Mouse (Mus musculus) heart, postnatal 10 days (tissue): ENCODE results near the gene Sod1. TPM values are rescaled to one million over a fixed set of nuclear protein-coding genes. Genes with fewer than 3 reads are reported as not detected.
"Not testable (repeated sequence)": the region's sequence is repeated elsewhere in the genome, so short reads cannot be mapped to it uniquely, and the experiment has no call there.

ENCODE experiments used
- DNase-seq, 2 experiments: peaks; one replicate each; pipeline ENCODE4 v3.0.0; 2021
- intact Hi-C: fragments of 180-260 bp; cut with DNase I; formaldehyde crosslinking; loops from one replicate; pipeline ENCODE4 v1.15.1; 2025
- total RNA-seq, 2 experiments: library from RNA; stranded (reverse); gene quantifications; 2 replicates each; pipeline ENCODE4 v1.2.3; 2021

The Sod1 gene
- total RNA-seq, 2 experiments from 2014 or later, result 520 to 541 TPM

- intact Hi-C loops, result no loop called here
- DNase-seq, result no peak
These were observed 11.6 kb upstream of the Sod1 start for GRCm38 (mm10) chr16:90208996-90209395.

- intact Hi-C loops, result no loop called here
- DNase-seq, result no peak
These were observed 9.8 kb upstream of the Sod1 start for GRCm38 (mm10) chr16:90210717-90211116.

GRCm38 (mm10) chr16:90211767-90212166, 8.8 kb upstream of the Sod1 start:
- DNase-seq, result no peak
- intact Hi-C loops, result no loop called here

- no peak for DNase-seq
- intact Hi-C loops, result no loop called here
These were observed 6.8 kb upstream of the Sod1 start for GRCm38 (mm10) chr16:90213477-90214339.

GRCm38 (mm10) chr16:90214731-90215565, 5.6 kb upstream of the Sod1 start:
- intact Hi-C loops, result no loop called here
- DNase-seq, result no peak

GRCm38 (mm10) chr16:90215879-90216278, 4.7 kb upstream of the Sod1 start:
- DNase-seq, intact Hi-C loops: not testable (repeated sequence)

GRCm38 (mm10) chr16:90216414-90216813, 4.1 kb upstream of the Sod1 start:
- DNase-seq, result no peak
- intact Hi-C loops, result no loop called here

- intact Hi-C loops, result no loop called here
- DNase-seq, result no peak
These were observed 3.2 kb upstream of the Sod1 start for GRCm38 (mm10) chr16:90217356-90217755.

- DNase-seq, result no peak
- intact Hi-C loops, result no loop called here
These were observed 2.6 kb upstream of the Sod1 start for GRCm38 (mm10) chr16:90217926-90218325.

GRCm38 (mm10) chr16:90219445-90219844, 1.1 kb upstream of the Sod1 start:
- DNase-seq, intact Hi-C loops: not testable (repeated sequence)

- intact Hi-C loops, result loop anchor here (1.0 to 5.0 kb wide), 2 partner anchors 24 to 61 kb away; partner anchors contain the start of gene Scaf4
- DNase-seq, result peak; percentile 64 to 68
These were observed 408 bp downstream of the Sod1 start for GRCm38 (mm10) chr16:90220892-90221431.

GRCm38 (mm10) chr16:90221441-90222070, 1.0 kb downstream of the Sod1 start:
- peak in 1 of 2 experiments; percentile 30 for DNase-seq
- intact Hi-C loops, result loop anchor here (5.0 kb wide), 1 partner anchor 61 kb away; the partner anchor contains the start of gene Scaf4

- intact Hi-C loops, result no loop called here
- DNase-seq, result no peak
These were observed 9.3 kb downstream of the Sod1 start for GRCm38 (mm10) chr16:90229897-90230296.

GRCm38 (mm10) chr16:90231302-90231701, 10.7 kb downstream of the Sod1 start:
- intact Hi-C loops, result no loop called here
- no peak for DNase-seq

GRCm38 (mm10) chr16:90233702-90234101, 13.1 kb downstream of the Sod1 start:
- intact Hi-C loops, result no loop called here

GRCm38 (mm10) chr16:90234617-90235016, 14.1 kb downstream of the Sod1 start:
- DNase-seq, result no peak
- intact Hi-C loops, result no loop called here

More at GRCm38 (mm10) chr16:90233702-90234101, 13.1 kb downstream of the Sod1 start:
- no peak for DNase-seq

- intact Hi-C loops, result no loop called here
These were observed 14.6 kb downstream of the Sod1 start for GRCm38 (mm10) chr16:90235188-90235587.

GRCm38 (mm10) chr16:90239128-90239746, 18.7 kb downstream of the Sod1 start:
- intact Hi-C loops, result no loop called here
- no peak for DNase-seq

More at GRCm38 (mm10) chr16:90235188-90235587, 14.6 kb downstream of the Sod1 start:
- DNase-seq, result peak in 1 of 2 experiments; percentile 30

- no peak for DNase-seq
- intact Hi-C loops, result no loop called here
These were observed 21.3 kb downstream of the Sod1 start for GRCm38 (mm10) chr16:90241875-90242274.
